Mouse (Mus musculus) mature B cell (primary cell): ENCODE measurements around the gene Dennd1c.

Source experiments
- in situ Hi-C: fragments of 300-500 bp; cut with MboI; formaldehyde crosslinking; loops from 2 replicates; pipeline ENCODE4 v1.14.3; 2019

Dennd1c gene

DNA sequence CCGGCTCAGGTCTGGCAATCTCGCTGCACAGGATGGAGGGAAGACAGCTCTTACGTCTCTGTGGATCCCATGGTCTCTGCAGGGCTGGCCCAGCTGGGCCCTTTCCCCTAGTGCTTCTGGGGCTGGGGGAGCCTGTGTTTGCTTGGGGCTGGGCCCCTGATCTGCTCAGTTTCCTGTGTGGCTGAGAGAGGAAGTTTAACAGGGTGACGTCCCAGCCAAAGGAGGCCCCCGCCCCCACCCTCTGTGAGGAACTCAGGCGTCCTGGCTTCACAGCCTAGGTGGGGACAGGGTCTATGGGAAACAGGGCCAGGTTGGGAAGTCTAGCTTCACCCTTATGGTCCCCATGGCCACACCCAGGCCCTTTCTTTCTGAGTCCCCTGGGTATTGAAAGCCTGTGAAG lies at the start of gene Dennd1c:
TSS of gene Dennd1c (minus strand) at position 179 of the 400 bp plus-strand sequence.
- in situ Hi-C loops, result no loop called here

DNA sequence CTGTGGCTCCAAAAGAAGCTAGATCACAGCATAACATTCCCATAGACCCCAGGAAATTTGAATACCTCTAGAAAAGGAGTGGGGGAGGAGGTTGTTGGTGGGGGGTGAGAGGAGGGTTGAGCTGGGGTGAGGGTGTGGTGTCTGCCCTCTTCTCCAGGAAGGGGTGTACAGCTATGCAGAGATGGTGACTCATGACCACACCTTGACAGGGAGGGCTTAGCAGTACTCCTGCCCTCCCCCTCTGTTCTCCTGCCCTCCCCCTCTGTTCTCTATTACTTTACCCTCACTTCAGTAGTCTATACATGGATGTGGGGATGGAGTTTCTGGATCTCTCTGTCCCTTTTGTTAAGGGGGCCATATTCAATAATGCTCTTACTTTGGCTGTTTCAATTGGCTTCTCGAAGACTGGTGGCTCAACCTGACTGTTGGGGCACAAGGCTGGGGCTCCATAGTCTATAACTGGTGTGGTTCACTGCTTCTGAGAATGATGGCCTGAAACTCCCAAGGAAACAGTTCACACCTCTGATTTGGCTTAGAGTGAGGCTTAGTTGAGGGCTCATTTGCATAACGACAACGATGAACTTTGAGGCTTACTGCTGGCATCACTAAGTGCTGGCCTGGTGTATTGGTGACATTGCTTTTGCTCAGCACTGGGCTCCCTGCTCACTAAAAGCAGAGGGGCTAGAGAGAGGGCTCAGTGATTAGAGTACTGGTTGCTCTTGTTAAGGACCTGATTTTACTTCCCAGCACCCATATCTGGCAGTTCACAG lies 47.7 kb upstream of the Dennd1c start:
- in situ Hi-C loops, result no loop called here

DNA sequence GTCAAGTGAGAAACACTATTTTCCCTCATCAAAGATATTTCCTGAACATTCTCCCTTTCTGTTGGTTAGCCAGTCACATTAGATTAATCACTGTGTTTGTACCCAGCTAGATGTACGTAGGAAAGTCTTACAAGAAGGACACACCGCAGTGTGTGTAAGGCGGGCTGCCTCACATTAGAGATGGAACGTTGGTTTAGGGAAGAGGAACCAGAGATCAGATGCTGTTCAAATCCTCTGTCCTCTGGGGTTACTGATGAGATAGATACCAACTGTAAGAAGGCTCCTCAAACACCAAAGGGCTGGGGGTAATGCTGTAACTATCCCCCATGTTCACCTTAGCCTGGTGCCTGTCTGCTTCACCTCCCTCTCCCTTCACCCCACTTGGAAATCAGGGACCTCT lies 46.5 kb upstream of the Dennd1c start:
- in situ Hi-C loops, result no loop called here

DNA sequence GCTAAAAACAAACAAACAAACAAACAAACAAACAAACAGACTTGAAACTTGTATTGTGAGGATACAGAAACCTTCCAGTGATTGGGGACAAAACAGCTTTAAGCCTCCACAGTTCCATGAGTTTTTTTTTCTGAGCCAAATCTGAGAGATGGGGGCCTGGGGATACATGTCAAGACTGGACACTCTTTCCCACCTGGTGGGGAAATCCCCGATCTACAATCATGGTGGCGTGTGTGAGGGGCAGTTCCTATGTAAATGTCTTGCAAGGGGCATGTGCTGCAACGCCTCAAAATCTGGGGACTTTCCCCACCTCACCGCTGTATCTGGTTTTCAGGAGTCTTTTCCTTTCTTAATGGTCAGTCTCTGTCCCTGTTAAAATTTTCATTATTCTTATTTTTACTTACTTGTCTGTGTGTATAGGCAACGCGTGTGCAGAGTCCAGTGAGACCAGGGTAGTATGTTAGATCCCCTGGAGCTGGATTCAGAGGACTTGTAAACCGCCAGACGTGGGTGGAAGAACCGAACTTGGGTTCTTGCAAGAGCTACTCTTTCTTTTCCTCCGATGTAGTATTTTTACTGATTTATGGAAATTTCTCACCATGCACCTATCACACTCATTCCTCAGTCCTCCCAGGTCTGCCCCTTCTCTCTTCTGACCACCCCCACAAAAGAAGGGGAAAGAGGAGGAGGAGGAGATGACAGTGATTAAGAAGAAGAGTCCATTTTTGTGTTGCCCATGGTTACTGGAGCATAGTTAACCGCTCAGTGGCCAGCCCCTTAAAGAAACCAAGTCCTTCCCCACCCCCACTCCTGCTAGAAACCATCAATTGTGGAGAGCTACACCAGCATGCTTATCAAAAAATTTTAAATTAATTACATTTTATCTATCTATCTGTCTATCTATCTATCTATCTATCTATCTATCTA lies 45.1 kb upstream of the Dennd1c start:
- in situ Hi-C loops, result no loop called here

DNA sequence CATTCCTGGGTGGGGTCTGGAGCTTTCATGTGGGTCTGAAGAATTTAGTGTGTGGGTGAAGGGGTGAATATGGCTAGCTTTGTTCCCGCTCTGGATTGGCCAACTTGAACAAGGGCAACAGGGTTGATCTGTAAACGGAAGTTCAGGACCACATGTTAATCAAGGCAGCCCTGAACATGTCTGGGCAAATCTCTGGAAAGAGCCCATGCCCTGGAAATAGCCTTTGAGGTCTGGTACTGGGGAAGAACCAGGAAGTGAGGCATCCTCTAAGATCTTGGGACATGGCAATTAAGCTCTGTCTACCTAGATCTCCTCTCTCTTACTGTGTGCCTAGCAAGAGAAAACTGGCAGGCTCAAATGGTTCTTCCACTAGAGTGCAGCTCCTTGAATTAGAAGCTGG lies 43.5 kb upstream of the Dennd1c start:
- in situ Hi-C loops, result no loop called here

DNA sequence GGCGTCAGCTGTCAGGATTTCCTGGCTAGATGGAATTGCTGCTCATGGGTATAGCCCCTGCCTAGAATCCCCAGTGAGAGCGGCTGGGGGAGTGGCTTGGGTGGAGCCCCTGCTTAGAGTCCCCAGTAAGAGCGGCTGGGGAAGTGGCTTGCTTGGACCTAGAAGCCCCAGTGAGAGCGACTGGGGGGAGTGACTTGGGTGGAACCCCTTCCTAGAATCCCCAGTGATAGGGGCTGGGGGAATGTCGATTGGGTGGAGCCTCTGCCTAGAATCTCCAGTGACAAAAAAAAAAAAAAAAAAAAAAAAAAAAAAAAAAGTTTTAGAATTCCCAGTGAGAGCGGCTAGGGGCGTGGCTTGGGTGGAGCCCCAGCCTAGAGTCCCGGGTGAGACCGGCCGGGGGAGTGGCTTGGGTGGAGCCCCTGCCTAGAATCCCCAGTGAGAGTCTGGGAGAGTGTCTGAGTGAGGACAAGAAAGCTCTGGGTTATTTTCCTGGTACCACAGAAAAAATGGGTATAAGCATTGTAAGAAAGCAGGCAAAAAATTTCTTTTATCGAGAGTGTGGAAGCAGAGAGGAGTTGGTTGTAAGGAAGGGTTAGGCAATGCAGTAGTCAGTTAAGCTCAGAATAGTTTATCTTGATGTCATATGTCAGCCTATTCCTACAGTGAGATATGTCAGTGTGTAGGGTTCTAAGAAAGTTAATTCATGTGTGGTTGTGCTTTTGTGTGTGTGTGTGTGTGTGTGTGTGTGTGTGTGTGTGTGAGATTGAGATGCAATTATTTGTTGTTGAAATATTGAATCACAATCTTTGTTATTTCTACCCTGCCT lies 40.4 kb upstream of the Dennd1c start:
- in situ Hi-C loops, result no loop called here

DNA sequence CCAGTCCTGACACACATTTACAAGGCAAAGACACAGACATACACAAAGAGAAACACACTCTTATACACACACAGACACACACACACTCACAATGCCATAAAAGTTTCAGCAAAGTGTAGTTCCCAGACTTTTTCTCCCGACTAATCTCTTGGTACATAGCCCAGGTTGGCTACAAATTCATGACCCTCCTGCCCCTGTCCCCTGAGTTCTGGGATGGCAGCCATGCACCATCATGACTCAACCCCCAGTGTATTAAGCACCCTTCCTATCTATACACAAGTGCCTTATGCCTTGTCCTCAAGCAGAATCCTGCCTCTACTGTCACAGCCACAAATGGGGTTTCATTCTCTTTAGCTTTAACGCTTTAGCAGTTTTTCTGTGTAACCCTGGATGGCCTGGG lies 38.5 kb upstream of the Dennd1c start:
- in situ Hi-C loops, result no loop called here

DNA sequence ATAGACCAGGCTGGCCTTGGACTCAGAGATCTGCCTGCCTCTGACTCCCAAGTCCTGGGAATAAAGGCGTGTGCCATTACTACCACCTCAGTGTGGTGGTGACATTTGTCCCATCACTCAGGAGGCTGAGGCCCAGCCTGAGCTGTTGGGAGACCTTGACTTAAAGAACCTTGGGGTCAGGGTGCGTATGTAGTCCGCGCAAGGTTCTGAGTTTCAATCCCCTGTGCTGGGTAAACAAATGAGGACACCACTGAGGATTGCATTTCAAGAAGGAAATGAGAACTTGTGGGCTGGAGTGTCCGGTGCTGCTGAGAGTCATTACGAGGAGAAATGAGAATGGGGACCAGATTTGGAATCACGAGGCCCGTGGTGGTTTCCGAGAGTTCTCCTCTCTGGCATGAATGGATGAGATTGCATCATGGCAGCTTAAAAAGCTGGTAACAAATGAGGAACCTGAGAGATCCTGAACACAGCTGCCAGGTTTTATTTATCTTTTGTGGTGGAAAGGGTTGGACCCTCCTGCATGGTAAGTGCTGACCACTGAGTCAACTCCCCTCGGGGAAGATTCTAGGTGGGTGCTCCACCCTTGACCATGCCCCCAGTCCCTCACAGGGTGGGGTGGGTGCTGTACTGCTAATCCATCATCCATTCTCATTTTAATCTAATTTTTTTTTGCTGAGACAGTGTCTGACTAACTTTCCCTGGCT lies 34.6 kb upstream of the Dennd1c start:
- in situ Hi-C loops, result no loop called here

DNA sequence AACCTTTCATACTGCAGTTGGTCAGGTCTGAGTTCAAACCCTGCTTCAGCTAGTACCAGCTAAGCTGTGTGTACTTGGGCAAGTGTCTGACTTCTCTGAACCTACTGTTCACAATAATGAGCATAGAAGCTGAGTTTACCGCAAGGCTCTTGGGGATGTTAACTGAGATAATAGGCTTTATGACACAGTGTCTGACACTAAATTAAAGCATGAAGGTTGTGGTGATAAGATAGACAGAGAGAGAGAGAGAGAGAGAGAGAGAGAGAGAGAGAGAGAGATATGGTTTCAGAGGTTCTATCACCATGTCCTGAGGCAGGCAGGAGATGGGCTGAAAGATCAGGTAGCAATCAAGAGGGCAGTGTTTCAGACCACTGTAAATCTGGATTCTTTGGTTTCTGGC lies 31.7 kb upstream of the Dennd1c start:
- in situ Hi-C loops, result no loop called here

DNA sequence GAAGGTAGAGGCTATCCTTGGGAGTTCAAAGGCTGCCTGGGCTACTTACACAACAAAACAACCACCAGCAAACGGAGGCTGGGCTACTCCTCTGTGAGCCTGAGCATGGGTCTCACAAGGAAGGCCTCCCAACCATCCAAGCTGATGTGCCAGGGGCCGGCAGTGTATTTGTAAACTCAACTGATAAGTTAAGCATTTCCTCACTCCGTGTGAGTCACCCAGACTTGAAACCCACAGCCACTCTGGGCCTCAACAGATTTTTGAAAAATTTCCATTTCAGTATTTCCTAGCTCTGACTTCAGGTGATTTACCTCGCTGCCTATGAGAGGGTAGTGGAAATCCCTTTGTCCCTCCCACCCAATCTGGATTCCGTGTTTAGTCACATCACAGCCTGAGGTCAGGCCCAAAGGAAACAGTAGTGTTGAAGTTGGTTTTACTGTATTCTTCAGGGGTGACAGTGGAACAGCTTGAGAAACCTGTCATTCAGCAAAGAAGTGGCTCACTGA lies 30.4 kb upstream of the Dennd1c start:
- in situ Hi-C loops, result no loop called here

DNA sequence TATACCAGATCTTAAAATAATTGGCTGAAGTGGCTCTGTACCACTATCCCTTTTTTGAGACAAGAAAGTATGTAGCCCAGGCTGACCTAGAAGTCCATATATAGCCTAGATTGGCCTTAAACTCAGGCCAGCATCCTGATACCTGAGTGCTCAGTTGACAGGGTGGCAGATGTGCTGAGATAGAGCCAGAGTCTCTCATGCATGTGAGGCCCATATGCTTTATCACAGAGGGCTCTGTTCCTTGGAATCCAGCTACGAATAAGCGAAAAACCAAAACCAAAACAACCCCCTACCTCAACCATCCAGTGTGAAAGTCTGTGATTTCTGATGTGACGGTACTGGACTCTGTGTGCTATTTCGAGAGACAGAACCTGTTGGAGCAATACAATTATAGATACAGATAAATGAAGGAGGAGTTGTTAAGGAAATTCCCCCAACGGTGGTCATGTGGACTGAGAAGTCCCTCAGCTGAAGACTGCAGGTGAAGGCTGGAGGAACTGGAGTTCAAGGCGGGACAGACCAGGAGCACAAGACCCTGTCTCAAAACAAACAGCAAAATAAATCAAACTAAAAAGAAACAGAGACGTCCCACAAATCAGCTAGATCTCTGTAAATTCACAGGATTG lies 29.8 kb upstream of the Dennd1c start:
- in situ Hi-C loops, result no loop called here

DNA sequence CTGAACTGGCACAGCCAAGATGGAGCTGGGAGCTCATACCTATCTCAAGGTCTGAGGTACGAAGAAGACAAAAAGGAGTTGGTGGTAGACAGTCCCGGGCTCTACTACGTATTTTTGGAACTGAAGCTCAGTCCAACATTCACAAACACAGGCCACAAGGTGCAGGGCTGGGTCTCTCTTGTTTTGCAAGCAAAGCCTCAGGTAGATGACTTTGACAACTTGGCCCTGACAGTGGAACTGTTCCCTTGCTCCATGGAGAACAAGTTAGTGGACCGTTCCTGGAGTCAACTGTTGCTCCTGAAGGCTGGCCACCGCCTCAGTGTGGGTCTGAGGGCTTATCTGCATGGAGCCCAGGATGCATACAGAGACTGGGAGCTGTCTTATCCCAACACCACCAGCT lies 28.8 kb upstream of the Dennd1c start:
- in situ Hi-C loops, result no loop called here

DNA sequence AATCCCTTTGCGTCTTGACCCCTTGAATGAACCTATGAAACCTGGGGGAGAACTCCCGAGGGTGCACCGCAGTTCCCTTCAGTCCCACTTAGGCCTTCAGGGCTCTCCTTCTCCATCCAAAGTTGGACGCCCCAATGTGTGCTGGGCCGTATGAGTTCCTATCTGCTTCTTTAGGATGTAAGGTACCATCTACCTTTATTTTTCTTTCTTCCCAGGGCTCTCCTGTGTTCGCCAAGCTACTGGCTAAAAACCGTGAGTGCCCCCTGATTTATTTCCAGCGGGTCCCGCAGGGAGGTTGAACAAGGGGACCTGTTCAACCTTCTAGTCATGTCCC lies 27.7 kb upstream of the Dennd1c start:
- in situ Hi-C loops, result no loop called here

DNA sequence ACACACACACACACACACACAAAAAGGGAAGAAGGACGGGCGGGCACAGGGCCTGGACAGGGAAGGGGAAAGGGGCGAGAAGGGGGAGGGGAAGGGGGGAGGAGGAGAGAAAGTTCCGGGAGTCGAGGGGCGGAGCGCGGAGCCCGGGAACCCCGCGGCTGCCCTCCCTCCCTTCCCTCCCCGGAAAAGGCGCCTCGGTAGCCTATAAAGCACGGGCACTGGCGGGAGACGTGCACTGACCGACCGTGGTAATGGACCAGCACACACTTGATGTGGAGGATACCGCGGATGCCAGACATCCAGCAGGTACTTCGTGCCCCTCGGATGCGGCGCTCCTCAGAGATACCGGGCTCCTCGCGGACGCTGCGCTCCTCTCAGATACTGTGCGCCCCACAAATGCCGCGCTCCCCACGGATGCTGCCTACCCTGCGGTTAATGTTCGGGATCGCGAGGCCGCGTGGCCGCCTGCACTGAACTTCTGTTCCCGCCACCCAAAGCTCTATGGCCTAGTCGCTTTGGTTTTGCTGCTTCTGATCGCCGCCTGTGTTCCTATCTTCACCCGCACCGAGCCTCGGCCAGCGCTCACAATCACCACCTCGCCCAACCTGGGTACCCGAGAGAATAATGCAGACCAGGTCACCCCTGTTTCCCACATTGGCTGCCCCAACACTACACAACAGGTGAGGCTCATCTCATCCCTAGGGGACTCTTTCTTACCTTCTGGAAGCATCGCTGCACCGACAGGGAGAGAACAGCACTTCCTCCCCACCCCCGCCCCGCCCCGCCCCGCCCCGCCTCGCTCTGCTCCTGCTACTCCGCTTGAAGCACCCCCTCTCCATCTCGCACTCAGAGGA lies 27.1 kb upstream of the Dennd1c start, which contains the start of gene Tnfsf9:
TSS of gene Tnfsf9 (plus strand) at position 145 of the 854 bp plus-strand sequence.
- in situ Hi-C loops, result no loop called here

DNA sequence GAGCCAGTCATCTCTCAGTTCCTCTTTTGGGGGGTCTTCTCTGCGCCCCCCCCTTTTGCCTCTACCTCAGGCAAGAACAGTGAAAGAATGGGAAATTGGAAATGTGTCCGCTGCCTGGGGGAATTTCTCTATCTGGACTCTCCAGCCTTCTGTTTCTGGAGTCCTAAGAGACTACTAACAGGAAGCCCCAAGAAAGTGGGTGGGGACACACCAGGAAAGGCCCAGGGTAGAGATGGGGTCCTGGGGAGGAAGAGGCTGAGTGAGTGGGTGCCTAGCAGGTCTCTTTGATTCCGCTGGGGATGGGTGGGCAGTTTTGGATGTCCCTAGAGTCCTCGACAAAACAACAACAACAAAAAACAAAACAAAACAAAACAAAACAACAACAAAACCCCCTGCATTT lies 26.2 kb upstream of the Dennd1c start:
- in situ Hi-C loops, result no loop called here

DNA sequence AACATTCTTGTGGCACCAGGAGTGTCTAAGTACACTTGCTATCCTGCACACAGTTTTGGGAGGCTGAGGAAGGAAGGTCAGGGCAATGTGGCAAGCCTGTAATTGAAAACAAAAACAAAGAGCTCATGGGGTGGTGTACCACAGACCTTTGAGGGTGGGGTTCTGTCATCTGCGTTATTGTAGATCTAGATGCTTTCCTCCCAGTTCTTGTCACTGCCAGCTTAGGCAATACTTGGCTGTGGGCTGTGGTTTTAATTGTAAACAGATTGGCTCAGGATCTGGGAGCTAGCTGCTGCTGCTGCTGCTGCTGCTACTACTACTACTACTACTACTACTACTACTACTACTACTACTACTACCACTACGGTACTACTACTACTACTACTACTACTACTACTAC lies 24.0 kb upstream of the Dennd1c start:
- in situ Hi-C loops, result no loop called here

DNA sequence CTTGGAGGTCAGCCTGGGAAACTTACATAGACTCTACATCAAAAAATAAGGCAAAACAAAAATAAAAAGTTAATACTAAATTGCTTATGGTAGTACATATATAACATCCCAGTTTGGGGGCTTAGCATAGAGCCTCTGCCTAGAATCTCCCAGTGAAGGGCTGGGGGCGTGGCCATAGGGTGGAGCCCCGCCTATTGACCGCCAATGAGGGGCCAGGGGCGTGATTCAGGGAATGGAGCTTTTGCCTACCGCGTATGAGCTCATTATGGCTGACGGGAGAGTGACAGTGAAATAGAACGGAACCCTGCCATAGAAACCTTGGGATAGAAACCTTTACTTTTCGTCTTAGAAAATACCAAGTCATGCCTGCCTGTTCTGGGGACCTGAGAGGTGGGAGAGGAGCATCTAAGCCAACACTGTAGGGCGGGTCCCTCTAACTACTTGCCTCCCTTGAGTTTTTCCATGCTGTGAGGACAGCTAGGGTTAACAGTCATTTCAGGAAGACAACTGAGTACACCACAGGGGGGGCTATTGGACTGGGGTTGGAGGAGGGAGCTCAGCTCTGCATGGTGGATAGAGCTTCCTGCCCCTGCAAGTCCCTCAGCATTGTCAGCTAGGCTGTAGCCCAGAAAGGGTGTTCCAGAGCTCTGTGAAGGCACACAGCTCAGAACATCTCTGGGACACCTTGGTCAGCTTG lies 21.5 kb upstream of the Dennd1c start:
- in situ Hi-C loops, result loop anchor here (10.0 kb wide), 1 partner anchor 235 kb away; no protein-coding TSS in a partner anchor

DNA sequence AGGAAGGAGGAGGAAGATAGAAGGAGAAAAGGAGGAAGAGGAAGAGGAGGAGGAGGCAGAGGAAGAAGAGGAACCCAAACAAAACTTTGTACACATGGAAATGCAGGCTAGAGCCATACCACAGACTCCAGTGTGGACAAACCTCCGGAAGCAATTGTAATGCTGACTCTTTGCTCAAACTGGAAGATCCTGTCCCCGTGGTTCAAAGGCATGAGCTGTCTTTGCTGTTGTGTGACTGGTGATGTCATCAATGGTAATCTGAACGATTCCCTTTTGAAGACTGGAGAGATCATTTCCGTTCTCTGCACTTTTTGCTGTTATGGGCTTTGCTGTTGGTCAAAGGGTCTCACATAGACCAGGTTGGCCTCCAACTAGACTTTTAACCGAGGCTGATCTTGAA lies 20.0 kb upstream of the Dennd1c start:
- in situ Hi-C loops, result loop anchor here (10.0 kb wide), 1 partner anchor 236 kb away; no protein-coding TSS in a partner anchor

DNA sequence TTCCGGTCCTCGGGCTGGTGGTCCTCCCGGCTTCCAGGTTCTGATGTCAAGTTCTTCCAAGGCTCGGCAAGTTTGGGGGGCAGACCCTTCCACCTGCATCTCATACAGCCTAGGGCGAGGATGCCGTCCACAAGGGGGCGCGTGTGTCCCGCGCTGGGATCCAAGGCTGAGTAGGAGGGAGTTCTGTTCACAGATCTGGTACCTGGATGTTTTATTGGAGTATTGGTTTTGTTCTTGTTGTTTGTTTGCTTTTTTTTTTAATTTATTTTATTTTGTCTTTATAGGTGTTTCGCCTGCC lies 18.3 kb upstream of the Dennd1c start:
- in situ Hi-C loops, result loop anchor here (10.0 kb wide), 1 partner anchor 238 kb away; no protein-coding TSS in a partner anchor
